Mouse (Mus musculus) lung, embryonic 15.5 days (tissue): ENCODE measurements around the gene Pcsk2. TPM values are rescaled to one million over a fixed set of nuclear protein-coding genes. Genes with fewer than 3 reads are reported as not detected.
A peak's percentile ranks its signal among the peaks of the same experiment; 100 is the strongest.

ENCODE experiments used
- ATAC-seq: fragments of 200-750 bp; cut with Nextera tagmentation; 2 replicates; pipeline ENCODE4 v1.8.0; 2017; ENCODE audit warnings: moderate number of reproducible peaks, borderline replicate concordance; ENCODE audit not compliant: low FRiP score, low TSS enrichment; ENCODE audit errors: extremely low read depth
- H3K27ac ChIP-seq: fragments of 300-500 bp; sonication (generic); 2 replicates; pipeline ENCODE4 v1.5.1; 2015; ENCODE audit warnings: moderate library complexity, mild to moderate bottlenecking, inconsistent platforms
- H3K27me3 ChIP-seq: fragments of 300-500 bp; sonication (generic); 2 replicates; pipeline ENCODE4 v1.6.1; 2015; ENCODE audit warnings: inconsistent platforms
- H3K36me3 ChIP-seq: fragments of 300-500 bp; sonication (generic); 2 replicates; pipeline ENCODE4 v1.6.1; 2015; ENCODE audit warnings: inconsistent platforms
- H3K4me1 ChIP-seq: fragments of 300-500 bp; sonication (generic); 2 replicates; pipeline ENCODE4 v1.6.1; 2015; ENCODE audit warnings: inconsistent platforms
- H3K4me2 ChIP-seq: fragments of 300-500 bp; sonication (generic); 2 replicates; pipeline ENCODE4 v1.6.1; 2015; ENCODE audit warnings: inconsistent platforms, mild to moderate bottlenecking, moderate library complexity
- H3K4me3 ChIP-seq: fragments of 300-500 bp; sonication (generic); 2 replicates; pipeline ENCODE4 v1.5.1; 2015; ENCODE audit warnings: mild to moderate bottlenecking, inconsistent platforms
- H3K9ac ChIP-seq: fragments of 300-500 bp; sonication (generic); 2 replicates; pipeline ENCODE4 v1.6.1; 2015; ENCODE audit warnings: inconsistent platforms
- H3K9me3 ChIP-seq: fragments of 300-500 bp; sonication (generic); 2 replicates; pipeline ENCODE4 v1.6.1; 2016; ENCODE audit warnings: inconsistent platforms
- WGBS: fragments of 180-500 bp; shearing (Covaris S2); methylation state at CpG from one replicate; pipeline ENCODE4 v1.1.7; 2015; 5-methylcytosine and 5-hydroxymethylcytosine counted together
- polyA plus RNA-seq: library from polyadenylated mRNA; unstranded; fragments of >200 nt; fragmentation: Nextera tagmentation; extraction: Ambion mirVana; gene quantifications from 2 replicates; pipeline ENCODE4 v1.2.1, GENCODE M21; 2015

Pcsk2 gene
- polyA plus RNA-seq, 1 experiment from 2014 or later: 0.07 TPM

DNA sequence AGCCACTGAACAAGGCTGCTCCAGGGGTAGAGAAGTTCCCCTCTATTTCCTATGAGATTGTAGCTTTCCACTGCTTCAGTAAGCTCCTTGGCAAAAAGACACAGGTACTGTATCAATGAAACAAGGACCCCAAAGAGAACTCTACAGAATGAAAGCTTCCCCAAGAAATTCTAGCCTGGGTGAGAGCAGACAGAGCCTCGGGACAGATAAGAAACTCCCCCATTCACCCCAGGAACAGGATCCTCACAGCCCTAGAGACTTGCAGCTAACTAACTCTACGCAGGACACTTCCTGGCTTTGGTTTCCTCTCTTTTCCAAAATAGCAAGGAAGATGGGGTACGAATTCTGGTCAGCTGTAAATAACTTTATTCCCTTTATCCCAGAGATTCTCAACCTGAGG, 301.3 kb downstream of the Pcsk2 start:
- H3K36me3 ChIP-seq: no peaks in the 10 kb centered on the region
- no peak overlapping the region for H3K4me3 ChIP-seq
- H3K4me2 ChIP-seq: no peak overlapping the region; the same call in 1 of the 2 replicates
- WGBS: 47% methylated on average over 3 of the region's 3 CpGs
- no peak for ATAC-seq
- peaks cover 38% of the 10 kb centered on the region for H3K4me1 ChIP-seq
- no peaks in the 10 kb centered on the region for H3K27me3 ChIP-seq
- peak overlapping the region; percentile 74 for H3K27ac ChIP-seq
- no peak overlapping the region for H3K9ac ChIP-seq
- no peaks in the 10 kb centered on the region for H3K9me3 ChIP-seq

DNA sequence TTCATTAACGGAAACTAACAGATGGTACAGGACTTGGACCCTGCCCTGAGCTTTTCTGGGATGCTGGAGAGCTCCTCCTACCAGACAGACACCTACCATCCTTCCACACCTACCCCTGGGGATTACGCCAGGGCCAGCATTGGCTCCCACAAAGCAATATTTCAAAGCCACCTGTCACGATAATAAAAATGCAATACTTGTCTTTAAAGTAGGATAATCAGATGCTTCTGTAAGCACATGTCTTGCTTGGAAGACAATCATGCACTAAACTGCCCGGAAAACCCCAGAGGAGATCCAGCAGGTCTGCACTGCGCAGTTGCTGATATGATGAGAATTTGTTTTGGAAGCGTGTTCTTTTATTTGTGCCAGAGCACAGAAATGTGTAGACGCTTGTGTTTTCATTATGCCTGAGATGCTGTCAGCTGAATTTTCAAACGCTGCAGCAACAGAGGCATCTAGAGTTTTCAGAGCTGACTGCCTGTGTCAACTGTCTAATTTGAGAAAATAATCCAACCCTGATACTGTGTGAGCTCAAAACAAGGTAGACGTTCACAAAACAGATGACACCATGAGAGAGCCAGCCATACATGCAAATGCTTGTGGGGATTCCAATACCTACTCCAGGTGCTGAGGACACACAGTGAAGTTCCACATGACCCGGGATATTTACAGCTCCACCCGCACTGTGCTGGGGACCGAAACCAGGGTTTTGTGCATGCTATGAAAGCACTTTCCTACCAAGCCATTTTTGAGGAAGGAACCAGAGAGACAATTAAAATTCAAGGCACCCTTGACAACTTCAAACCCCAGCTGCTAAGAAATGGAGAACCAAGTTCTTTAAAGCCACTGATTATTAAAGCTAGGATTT, 305.6 kb downstream of the Pcsk2 start:
- ATAC-seq: no peak
- WGBS: 69% methylated on average over 12 of the region's 12 CpGs
- no peaks in the 10 kb centered on the region for H3K27me3 ChIP-seq
- H3K27ac ChIP-seq: peak overlapping the region; percentile 57; the same call in 1 of the 2 replicates
- H3K4me1 ChIP-seq: peaks cover 43% of the 10 kb centered on the region
- H3K9me3 ChIP-seq: no peaks in the 10 kb centered on the region
- no peak overlapping the region for H3K4me2 ChIP-seq
- H3K9ac ChIP-seq: no peak overlapping the region
- no peak overlapping the region for H3K4me3 ChIP-seq
- H3K36me3 ChIP-seq: no peaks in the 10 kb centered on the region

DNA sequence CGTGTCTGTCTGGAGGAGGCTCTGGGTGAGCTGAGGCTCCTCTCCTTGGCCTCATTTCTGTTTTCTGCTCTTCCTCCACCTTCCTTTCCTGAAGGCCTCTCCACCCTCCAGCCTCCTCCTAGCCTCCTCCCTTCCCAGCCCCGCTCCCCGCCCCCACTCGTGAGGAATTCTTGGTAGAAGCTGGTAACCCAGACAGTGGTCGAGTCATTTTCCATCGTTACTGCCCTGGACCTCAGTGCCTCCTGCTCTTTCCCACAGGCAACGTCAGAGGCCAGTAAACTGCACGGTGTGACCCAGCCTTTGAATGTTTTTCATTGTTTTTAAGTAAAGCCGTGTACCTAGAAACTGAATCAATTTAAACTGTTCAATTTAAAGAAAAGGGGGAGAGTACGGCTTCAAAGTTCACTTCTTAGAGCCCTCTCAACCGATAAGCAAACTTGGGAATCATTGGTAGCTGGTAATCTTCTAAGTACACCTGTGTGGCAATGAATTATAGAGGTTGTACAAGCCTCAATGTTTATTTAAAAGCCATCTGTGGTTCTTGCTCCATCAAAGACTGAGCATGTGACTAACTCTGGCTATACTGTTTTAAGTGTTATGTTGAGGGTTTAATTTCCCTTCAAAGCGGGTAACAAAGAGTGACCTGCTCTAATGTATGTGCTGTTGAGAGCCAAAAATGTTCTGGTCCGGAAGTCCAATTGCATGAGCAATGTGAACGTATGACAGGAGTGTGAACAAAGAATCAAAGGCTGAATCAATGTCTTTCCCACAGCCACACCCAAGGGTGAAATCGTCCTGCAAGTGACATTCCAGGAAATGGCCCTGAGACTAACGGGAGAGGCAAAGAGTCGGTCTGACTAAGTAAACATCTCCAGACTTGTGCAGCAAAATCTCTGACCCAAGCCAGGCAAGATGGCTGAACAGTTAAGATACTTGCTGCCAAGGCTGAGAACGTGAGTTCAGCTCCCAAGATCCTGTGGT, 306.6 kb downstream of the Pcsk2 start:
- no peak for ATAC-seq
- H3K36me3 ChIP-seq: no peaks in the 10 kb centered on the region
- H3K9ac ChIP-seq: no peak overlapping the region
- no peaks in the 10 kb centered on the region for H3K27me3 ChIP-seq
- H3K4me3 ChIP-seq: no peak overlapping the region
- no peaks in the 10 kb centered on the region for H3K9me3 ChIP-seq
- WGBS: 31% methylated on average over 18 of the region's 18 CpGs
- peak overlapping the region; percentile 57 for H3K27ac ChIP-seq
- peaks cover 35% of the 10 kb centered on the region for H3K4me1 ChIP-seq
- no peak overlapping the region for H3K4me2 ChIP-seq

DNA sequence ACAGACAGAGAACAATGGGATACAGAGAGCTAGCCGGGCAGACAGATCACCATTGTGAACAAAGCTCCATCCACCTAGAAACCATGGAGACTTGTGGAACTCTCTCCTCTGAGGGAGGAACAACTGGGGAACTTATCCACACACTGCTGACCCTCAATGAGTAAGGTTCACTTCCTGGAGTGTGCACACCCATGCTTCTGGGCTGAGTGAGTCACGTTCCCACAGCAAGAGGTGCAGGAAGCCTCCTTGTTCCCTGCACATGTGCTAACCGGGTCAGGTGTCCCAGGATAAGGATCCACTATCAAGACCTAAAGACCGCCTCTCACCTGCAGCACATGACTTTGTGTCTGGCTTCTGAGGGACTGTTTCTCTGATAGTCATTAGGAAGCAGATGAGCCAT, 307.5 kb downstream of the Pcsk2 start:
- Histone ChIP-seq H3K27ac (peak overlapping the region; percentile 57), H3K4me1 (peaks cover 29% of the 10 kb centered on the region), H3K4me3 (no peak overlapping the region), H3K9me3 (no peaks in the 10 kb centered on the region), H3K4me2 (no peak overlapping the region), H3K36me3 (no peaks in the 10 kb centered on the region), H3K27me3 (no peaks in the 10 kb centered on the region), H3K9ac (no peak overlapping the region)
- ATAC-seq: no peak
- WGBS: 70% methylated on average over 4 of the region's 4 CpGs

DNA sequence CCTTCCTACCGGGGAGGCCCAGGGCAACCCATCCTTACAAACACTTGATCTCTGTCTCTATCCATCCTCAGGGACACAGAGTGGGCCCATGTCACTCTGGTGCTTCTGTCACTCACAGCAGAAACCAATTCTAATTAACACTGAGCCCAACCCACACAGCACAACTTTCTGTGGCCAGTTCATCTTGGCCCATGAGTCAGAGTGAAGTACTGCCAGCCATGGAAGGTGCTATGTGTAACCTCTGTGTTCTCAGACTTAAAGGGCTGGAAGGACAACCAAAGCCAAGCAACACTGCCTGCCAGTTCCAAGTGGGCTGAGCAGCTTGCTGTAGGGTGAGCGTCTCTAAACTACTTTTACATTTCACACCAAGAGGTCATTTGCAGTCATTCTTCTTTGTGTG, 313.2 kb downstream of the Pcsk2 start:
- no peak overlapping the region for H3K9ac ChIP-seq
- H3K4me3 ChIP-seq: no peak overlapping the region
- H3K36me3 ChIP-seq: no peaks in the 10 kb centered on the region
- H3K27ac ChIP-seq: no peak overlapping the region
- no peaks in the 10 kb centered on the region for H3K27me3 ChIP-seq
- H3K4me1 ChIP-seq: peaks cover 5% of the 10 kb centered on the region; the same call in 1 of the 2 replicates
- no peaks in the 10 kb centered on the region for H3K9me3 ChIP-seq
- WGBS: 70% methylated on average over 2 of the region's 2 CpGs
- ATAC-seq: no peak
- H3K4me2 ChIP-seq: no peak overlapping the region

DNA sequence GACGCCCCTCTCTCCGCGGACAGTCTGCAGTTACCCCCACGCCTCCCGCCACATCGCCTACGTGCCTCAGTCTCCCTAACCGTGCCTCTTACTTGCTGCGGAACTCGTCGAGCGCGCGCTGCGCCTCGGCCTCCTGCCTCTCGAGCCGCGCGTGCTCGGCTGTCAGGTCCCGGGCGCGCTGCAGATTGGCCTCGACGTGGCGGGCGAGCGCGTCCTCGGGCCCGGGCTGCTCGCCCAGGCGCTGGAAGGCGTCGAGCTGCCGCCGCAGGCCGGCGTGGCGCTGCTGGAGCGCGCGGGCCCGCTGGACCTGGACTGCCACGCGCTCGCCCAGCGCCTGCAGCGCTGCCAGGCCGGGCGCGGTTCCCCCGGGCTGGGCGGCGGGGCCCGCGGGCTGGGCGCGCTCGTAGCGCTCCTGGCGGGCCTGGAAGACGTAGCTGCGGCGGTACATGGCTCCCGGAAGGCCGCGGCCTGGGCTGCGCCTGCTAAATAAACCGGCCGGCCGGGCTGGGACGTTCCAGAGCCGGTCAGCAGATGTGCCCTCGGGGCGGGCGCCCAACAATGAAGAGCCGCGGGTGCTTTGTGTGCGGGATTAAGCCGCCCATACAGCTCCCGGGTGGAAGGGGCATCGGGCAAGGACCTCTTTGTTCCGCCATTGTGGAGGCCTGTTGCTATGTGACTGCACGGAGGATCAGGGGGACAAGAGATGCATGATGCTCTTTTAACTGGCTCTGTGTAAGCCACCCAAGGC, 316.7 kb downstream of the Pcsk2 start, which contains the start of gene Bfsp1:
TSS of gene Bfsp1 (minus strand) at position 690 of the 748 bp plus-strand sequence.
- no peaks in the 10 kb centered on the region for H3K9me3 ChIP-seq
- H3K4me2 ChIP-seq: peak within 1 kb of the TSS; percentile 68
- peak; percentile 85 for ATAC-seq
- WGBS: 4% methylated on average over 86 of the region's 86 CpGs
- 0 out of 2 replicates have a peak within 1 kb of the TSS, but pooled peaks have one; percentile 20 for H3K27ac ChIP-seq
- H3K27me3 ChIP-seq: no peaks in the 10 kb centered on the region
- peak within 1 kb of the TSS; percentile 41 for H3K4me3 ChIP-seq
- no peaks in the 10 kb centered on the region for H3K36me3 ChIP-seq
- peak within 1 kb of the TSS; percentile 55 for H3K9ac ChIP-seq
- H3K4me1 ChIP-seq: peaks cover 8% of the 10 kb centered on the region; the same call in 1 of the 2 replicates

DNA sequence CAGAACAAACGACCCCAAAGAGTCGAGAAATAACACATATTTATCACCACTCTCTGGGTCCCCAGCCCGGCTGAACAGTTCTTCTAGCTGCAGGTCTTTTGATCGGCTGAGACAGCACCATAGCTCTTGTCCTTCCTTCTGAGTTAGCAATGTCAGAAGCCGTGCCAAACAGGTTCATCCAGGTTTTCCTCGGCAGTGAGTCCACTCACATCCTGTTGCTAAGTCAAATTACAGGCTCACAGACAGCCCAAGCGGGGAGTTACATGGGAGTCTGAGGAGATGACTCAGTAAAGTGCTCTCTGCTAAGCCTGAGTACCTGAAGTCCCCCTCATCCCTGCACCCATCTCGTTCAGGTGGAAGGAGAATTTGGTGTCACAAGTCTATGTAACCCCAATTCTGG, 318.6 kb downstream of the Pcsk2 start:
- WGBS: 44% methylated on average over 8 of the region's 8 CpGs
- H3K9ac ChIP-seq: no peak overlapping the region
- ATAC-seq: no peak
- no peak overlapping the region for H3K4me2 ChIP-seq
- H3K4me3 ChIP-seq: no peak overlapping the region
- H3K27me3 ChIP-seq: no peaks in the 10 kb centered on the region
- H3K36me3 ChIP-seq: no peaks in the 10 kb centered on the region
- H3K27ac ChIP-seq: no peak overlapping the region
- peaks cover 9% of the 10 kb centered on the region; the same call in 1 of the 2 replicates for H3K4me1 ChIP-seq
- H3K9me3 ChIP-seq: no peaks in the 10 kb centered on the region
